Mouse (Mus musculus) CH12.LX (cell line): ENCODE measurements around the gene Rassf5. TPM values are rescaled to one million over a fixed set of nuclear protein-coding genes. Genes with fewer than 3 reads are reported as not detected.

Source experiments
- DNase-seq: peaks from one replicate; pipeline ENCODE4 v3.0.0-alpha.2; 2013; ENCODE audit errors: extremely low read depth
- H3K27ac ChIP-seq: 2 replicates; pipeline ENCODE4 v1.5.1; 2012; ENCODE audit warnings: low read depth, mild to moderate bottlenecking, control low read depth, moderate library complexity; ENCODE audit not compliant: insufficient read depth
- H3K27me3 ChIP-seq: replicated peaks from 2 replicates; pipeline ENCODE3; 2012; ENCODE audit warnings: inconsistent platforms
- H3K36me3 ChIP-seq, 2 experiments: replicated peaks in 1 of 2; 2 replicates each; pipeline versions ENCODE3 to v1.6.1; 2012; ENCODE audit warnings: inconsistent platforms in 1 of 2, low read length in 1 of 2, mild to moderate bottlenecking in 1 of 2, mixed read lengths in 1 of 2, moderate library complexity in 1 of 2; ENCODE audit not compliant: control insufficient read depth in 1 of 2, insufficient read depth in 1 of 2
- H3K4me1 ChIP-seq, 2 experiments: 2 replicates each; pipeline ENCODE4 v1.6.1; 2012; ENCODE audit warnings: inconsistent platforms in 1 of 2, moderate library complexity in 1 of 2; ENCODE audit not compliant: insufficient read depth in 2 of 2, control insufficient read depth in 1 of 2
- H3K4me2 ChIP-seq: 2 replicates; pipeline ENCODE4 v1.6.1; 2012; ENCODE audit warnings: low read depth, mild to moderate bottlenecking, control low read depth; ENCODE audit not compliant: poor library complexity, insufficient read depth, severe bottlenecking
- H3K4me3 ChIP-seq, 3 experiments: fragments of 150-350 bp in 1 of 3; sonication (generic) in 1 of 3; replicated peaks in 1 of 3; 2 replicates each; pipeline versions ENCODE3 to v1.5.1; 2011 to 2012; ENCODE audit warnings: low read depth in 2 of 3, low read length in 2 of 3, mild to moderate bottlenecking in 2 of 3, moderate library complexity in 2 of 3, control low read depth in 1 of 3, improper control_type of control experiment in 1 of 3, inconsistent platforms in 1 of 3, mixed read lengths in 1 of 3; ENCODE audit not compliant: poor library complexity in 1 of 3
- H3K79me2 ChIP-seq: replicated peaks from 2 replicates; pipeline ENCODE4 v1.6.1; 2012; ENCODE audit warnings: mild to moderate bottlenecking, moderate library complexity; ENCODE audit not compliant: control insufficient read depth, poor library complexity, insufficient read depth, severe bottlenecking; ENCODE audit errors: extremely low read depth
- H3K9ac ChIP-seq: 2 replicates; pipeline ENCODE4 v1.6.1; 2012; ENCODE audit warnings: low read depth, mild to moderate bottlenecking, control low read depth, moderate library complexity; ENCODE audit not compliant: insufficient read depth
- H3K9me3 ChIP-seq: replicated peaks from 2 replicates; pipeline ENCODE3; 2012; ENCODE audit warnings: low read length, inconsistent platforms, mixed read lengths
- E2F4 ChIP-seq: IDR thresholded peaks from 2 replicates; pipeline ENCODE4 v1.6.1; 2011; ENCODE audit warnings: low read depth, low read length, improper control_type of control experiment; ENCODE audit not compliant: insufficient replicate concordance
- RAD21 ChIP-seq: IDR thresholded peaks from 2 replicates; pipeline ENCODE4 v1.6.1; 2011; ENCODE audit warnings: low read depth, mild to moderate bottlenecking, low read length, improper control_type of control experiment, moderate library complexity
- RCOR1 ChIP-seq: conservative IDR thresholded peaks from 2 replicates; pipeline ENCODE4 v1.6.1; 2012; ENCODE audit warnings: low read depth, mild to moderate bottlenecking, inconsistent platforms, low read length, improper control_type of control experiment
- UBTF ChIP-seq: IDR thresholded peaks from 2 replicates; pipeline ENCODE4 v1.6.1; 2012; ENCODE audit warnings: low read depth, mild to moderate bottlenecking, inconsistent platforms, low read length, improper control_type of control experiment, moderate library complexity
- dilution Hi-C: fragments of 300-500 bp; cut with MboI; formaldehyde crosslinking; loops from 2 replicates; pipeline ENCODE4 v1.14.3; 2020; ENCODE audit warnings: low sequenced_read_pairs; ENCODE audit not compliant: extremely low pct_unique_long_range_greater_than_20kb, extremely low pct_ligation_motif_present
- in situ Hi-C: fragments of 300-500 bp; cut with MboI; formaldehyde crosslinking; loops from 3 replicates; pipeline ENCODE4 v1.14.3; 2019; ENCODE audit warnings: low sequenced_read_pairs, low pct_ligation_motif_present, low pct_unique_long_range_greater_than_20kb, mixed read lengths
- polyA plus RNA-seq: library from polyadenylated mRNA; unstranded; fragments of >175 nt; gene quantifications from 2 replicates; pipeline ENCODE4 v1.2.1, GENCODE M21; 2012; ENCODE audit warnings: low read depth; ENCODE audit not compliant: insufficient read length
- total RNA-seq, 2 experiments: library from RNA; depleted of rRNA; stranded (reverse); fragments of 300-350 nt in 1 of 2; fragments of >200 nt in 1 of 2; gene quantifications; 2 replicates each; pipeline ENCODE4 v1.2.3; 2012 to 2014

Gene Rassf5
- total and polyA plus RNA-seq, 3 experiments: 11.5 to 32.1 (median 16.3) TPM

GRCm38 (mm10) chr1:131134231-131134630 is 110.8 kb downstream of the Rassf5 start:
- Histone ChIP-seq H3K27me3 (no peaks in the 10 kb centered on the region), H3K9ac (no peak overlapping the region), H3K79me2 (peaks cover 23% of the 10 kb centered on the region), H3K4me3 (no peak overlapping the region), H3K27ac (no peak overlapping the region), H3K36me3 (peaks cover 25 to 45% of the 10 kb centered on the region in 2 experiments), H3K4me1 (peaks cover 0 to 36% of the 10 kb centered on the region in 2 experiments; a peak in 2 of 4 replicates), H3K9me3 (no peaks in the 10 kb centered on the region), H3K4me2 (no peak overlapping the region)
- in situ Hi-C loops: no loop called here
- no peak for DNase-seq
- TF ChIP-seq UBTF (no peak), RCOR1 (no peak), E2F4 (no peak), RAD21 (no peak)
- dilution Hi-C loops: no loop called here

Other genes starting within 250 kb of the Rassf5 start
- 389 and 399 TPM in 2 replicates for gene Il10, start 225.4 kb downstream of the Rassf5 start, total RNA-seq (2012; rRNA removed)
- gene Il10, start 225.4 kb downstream of the Rassf5 start, total RNA-seq (2014; rRNA removed): 903 and 969 TPM in 2 replicates
- gene Il10, start 225.4 kb downstream of the Rassf5 start, polyA plus RNA-seq: 236 and 284 TPM in 2 replicates
- 54.2 and 55.0 TPM in 2 replicates for gene Mapkapk2, start 147.4 kb downstream of the Rassf5 start, total RNA-seq (2012; rRNA removed)
- gene Mapkapk2, start 147.4 kb downstream of the Rassf5 start, total RNA-seq (2014; rRNA removed): 58.6 and 62.9 TPM in 2 replicates
- gene Mapkapk2, start 147.4 kb downstream of the Rassf5 start, polyA plus RNA-seq: 63.5 and 68.6 TPM in 2 replicates
- gene Dyrk3, start 106.9 kb downstream of the Rassf5 start, total RNA-seq (2012; rRNA removed): 6.4 and 6.7 TPM in 2 replicates
- 9.8 and 10.1 TPM in 2 replicates for gene Dyrk3, start 106.9 kb downstream of the Rassf5 start, total RNA-seq (2014; rRNA removed)
- gene Dyrk3, start 106.9 kb downstream of the Rassf5 start, polyA plus RNA-seq: 8.2 and 8.3 TPM in 2 replicates
- 48.8 and 53.0 TPM in 2 replicates for gene Eif2d, start 92.1 kb downstream of the Rassf5 start, total RNA-seq (2012; rRNA removed)
- gene Eif2d, start 92.1 kb downstream of the Rassf5 start, total RNA-seq (2014; rRNA removed): 41.0 and 46.9 TPM in 2 replicates
- 57.2 and 64.3 TPM in 2 replicates for gene Eif2d, start 92.1 kb downstream of the Rassf5 start, polyA plus RNA-seq
- 31.6 and 43.8 TPM in 2 replicates for gene Ikbke, start 34.3 kb upstream of the Rassf5 start, total RNA-seq (2012; rRNA removed)
- 11.6 and 14.0 TPM in 2 replicates for gene Ikbke, start 34.3 kb upstream of the Rassf5 start, total RNA-seq (2014; rRNA removed)
- gene Ikbke, start 34.3 kb upstream of the Rassf5 start, polyA plus RNA-seq: 29.5 and 33.1 TPM in 2 replicates